ENCODE assay signal across 8 mouse cellular contexts in the genomic region with DNA sequence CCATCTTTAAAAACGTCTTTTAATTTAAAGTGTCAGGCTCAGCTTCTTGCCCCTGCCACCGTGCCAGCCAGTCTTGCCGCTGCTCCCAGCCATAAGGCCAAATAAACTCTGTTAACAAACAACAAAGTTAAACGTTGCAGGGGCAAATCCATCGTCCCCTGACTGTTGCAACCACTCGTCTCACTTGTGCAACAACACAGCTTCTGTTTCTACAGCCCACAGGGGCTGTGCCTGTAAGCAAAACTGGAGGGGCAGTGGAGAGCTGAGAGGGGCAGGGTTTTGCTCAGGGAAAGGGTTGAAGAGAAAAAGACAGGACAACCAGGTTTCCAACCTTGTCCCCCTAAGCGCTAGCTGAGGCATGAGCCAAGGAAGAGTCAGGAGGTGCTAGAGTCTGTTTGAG. TPM values are rescaled to one million over a fixed set of nuclear protein-coding genes. Genes with fewer than 3 reads are reported as not detected.
DNase-seq lines count a peak whose midpoint lies in the region; ATAC-seq lines count a peak whose summit lies in the region.
"Had no signal": no experiment of that assay in that cellular context is flagged by ENCODE, and none has a peak within 500 bp of the region (broad histone marks: within the 10 kb centered on the region; RNA-seq: fewer than 3 reads in every experiment).

No protein-coding gene starts in this region.

- no peak overlapping the region for H3K27ac ChIP-seq in kidney, embryonic 14.5 days (ENCODE audit: low read depth, low read length)
- H3K27ac ChIP-seq in embryonic facial prominence, embryonic 10.5 days (replicated peaks): no peak overlapping the region
- H3K27ac ChIP-seq in hindbrain, embryonic 15.5 days (replicated peaks): no peak overlapping the region
- H3K27ac ChIP-seq in liver, embryonic 16.5 days (ENCODE audit: low read length): peak overlapping the region; percentile 48

- H3K9ac ChIP-seq in kidney, embryonic 14.5 days (ENCODE audit: low read depth, low read length): no peak overlapping the region
- H3K9ac ChIP-seq in hindbrain, embryonic 15.5 days: no peak overlapping the region
- H3K9ac ChIP-seq in liver, embryonic 16.5 days (ENCODE audit: low read depth, low read length): no peak overlapping the region

- no peak for DNase-seq in kidney, postnatal 25 days
- DNase-seq in embryonic facial prominence, embryonic 10.5 days (ENCODE audit: low spot score): no peak
- no peak for DNase-seq in layer of hippocampus, adult 9-11 months
- DNase-seq in embryo, embryonic 9.5 days (ENCODE audit: extremely low spot score): no peak

- no peaks in the 10 kb centered on the region for H3K27me3 ChIP-seq in kidney, embryonic 14.5 days (ENCODE audit: control insufficient read depth, insufficient read depth, low read length)
- no peaks in the 10 kb centered on the region; the same call in 1 of the 2 replicates for H3K27me3 ChIP-seq in embryonic facial prominence, embryonic 10.5 days (replicated peaks; ENCODE audit: low read depth, poor library complexity, severe bottlenecking)
- no peaks in the 10 kb centered on the region for H3K27me3 ChIP-seq in hindbrain, embryonic 15.5 days
- H3K27me3 ChIP-seq in liver, embryonic 16.5 days (ENCODE audit: control insufficient read depth, insufficient read depth, low read depth, low read length): no peaks in the 10 kb centered on the region

- H3K9me3 ChIP-seq in kidney, embryonic 14.5 days (ENCODE audit: control insufficient read depth, low read length): no peaks in the 10 kb centered on the region
- no peaks in the 10 kb centered on the region for H3K9me3 ChIP-seq in embryonic facial prominence, embryonic 10.5 days
- H3K9me3 ChIP-seq in hindbrain, embryonic 15.5 days: no peaks in the 10 kb centered on the region
- no peaks in the 10 kb centered on the region for H3K9me3 ChIP-seq in liver, embryonic 16.5 days (replicated peaks; ENCODE audit: control insufficient read depth, low read length)

- no peaks in the 10 kb centered on the region for H3K4me1 ChIP-seq in kidney, embryonic 14.5 days (ENCODE audit: control insufficient read depth, insufficient read depth, low read length)
- peaks cover 19% of the 10 kb centered on the region for H3K4me1 ChIP-seq in embryonic facial prominence, embryonic 10.5 days
- H3K4me1 ChIP-seq in hindbrain, embryonic 15.5 days (replicated peaks): peaks cover 8% of the 10 kb centered on the region
- 0 out of 2 replicates have a peak, but pooled peaks cover 2% of the 10 kb centered on the region for H3K4me1 ChIP-seq in liver, embryonic 16.5 days (ENCODE audit: control insufficient read depth, low read depth, low read length)

- no peak overlapping the region; the same call in 1 of the 2 replicates for H3K4me2 ChIP-seq in kidney, embryonic 14.5 days (replicated peaks; ENCODE audit: low read depth, low read length)
- H3K4me2 ChIP-seq in hindbrain, embryonic 15.5 days: peak overlapping the region; percentile 93; the same call in 1 of the 2 replicates
- peak overlapping the region; percentile 0; the same call in 1 of the 2 replicates for H3K4me2 ChIP-seq in liver, embryonic 16.5 days (ENCODE audit: low read depth, low read length)

- H3K4me3 ChIP-seq in kidney, embryonic 14.5 days (ENCODE audit: low read length): no peak overlapping the region
- H3K4me3 ChIP-seq in embryonic facial prominence, embryonic 10.5 days: peak overlapping the region; percentile 53; the same call in 1 of the 2 replicates
- no peak overlapping the region; the same call in 1 of the 2 replicates for H3K4me3 ChIP-seq in hindbrain, embryonic 15.5 days
- H3K4me3 ChIP-seq in liver, embryonic 16.5 days (ENCODE audit: low read depth, low read length): no peak overlapping the region

- H3K36me3 ChIP-seq in kidney, embryonic 14.5 days (ENCODE audit: control insufficient read depth, insufficient read depth, low read length): no peaks in the 10 kb centered on the region
- H3K36me3 ChIP-seq in embryonic facial prominence, embryonic 10.5 days (replicated peaks): no peaks in the 10 kb centered on the region
- H3K36me3 ChIP-seq in hindbrain, embryonic 15.5 days: no peaks in the 10 kb centered on the region
- H3K36me3 ChIP-seq in liver, embryonic 16.5 days (ENCODE audit: control insufficient read depth, insufficient read depth): no peaks in the 10 kb centered on the region

- ATAC-seq in kidney, embryonic 14.5 days (ENCODE audit: low FRiP score, low TSS enrichment): 0 out of 2 replicates have a peak, but pooled peaks have one; percentile 6
- no peak for ATAC-seq in hindbrain, embryonic 15.5 days (ENCODE audit: low FRiP score, low read depth)
- ATAC-seq in liver, embryonic 16.5 days (ENCODE audit: low read depth): peak; percentile 52

- 53% methylated on average over 7 of the region's 7 CpGs for WGBS in kidney, embryonic 14.5 days
- 48% methylated on average over 7 of the region's 7 CpGs for WGBS in embryonic facial prominence, embryonic 10.5 days
- WGBS in hindbrain, embryonic 15.5 days: 49% methylated on average over 7 of the region's 7 CpGs
- WGBS in liver, embryonic 16.5 days (ENCODE audit: insufficient replicate concordance): 39% methylated on average over 7 of the region's 7 CpGs

RNA-seq across cellular contexts. Expression of gene Cox8b, which starts 7.9 kb away (rescaled TPM):
- not detected in 2 replicates for polyA plus RNA-seq in kidney, embryonic 14.5 days (2014; fragmentation: Nextera tagmentation; extraction: Ambion mirVana)
- not detected in 2 replicates for polyA plus RNA-seq in embryonic facial prominence, embryonic 10.5 days (2016; fragmentation: Nextera tagmentation; extraction: Ambion mirVana)
- not detected in 2 replicates for polyA plus RNA-seq in hindbrain, embryonic 15.5 days (2015; fragmentation: Nextera tagmentation; extraction: Ambion mirVana)
- polyA plus RNA-seq in liver, embryonic 16.5 days (2015; fragmentation: Nextera tagmentation; extraction: Ambion mirVana): 1.4 and 3.4 TPM in 2 replicates
- polyA plus RNA-seq: brain, embryonic 14.5 days had no signal

RNA-seq across cellular contexts. Expression of gene Nlrp6, which starts 12.5 kb away (rescaled TPM):
- polyA plus RNA-seq in kidney, embryonic 14.5 days (2014; fragmentation: Nextera tagmentation; extraction: Ambion mirVana): 0.17 and 0.61 TPM in 2 replicates
- polyA plus RNA-seq in embryonic facial prominence, embryonic 10.5 days (2016; fragmentation: Nextera tagmentation; extraction: Ambion mirVana): 0.19 TPM in 1 of 2 replicates, not detected in the other
- 0.67 and 0.88 TPM in 2 replicates for polyA plus RNA-seq in hindbrain, embryonic 15.5 days (2015; fragmentation: Nextera tagmentation; extraction: Ambion mirVana)
- polyA plus RNA-seq in liver, embryonic 16.5 days (2015; fragmentation: Nextera tagmentation; extraction: Ambion mirVana): 7.8 and 10.8 TPM in 2 replicates

RNA-seq across cellular contexts. Expression of gene Sirt3, which starts 26.1 kb away (rescaled TPM):
- 22.8 and 26.2 TPM in 2 replicates for polyA plus RNA-seq in kidney, embryonic 14.5 days (2014; fragmentation: Nextera tagmentation; extraction: Ambion mirVana)
- 22.6 and 24.5 TPM in 2 replicates for polyA plus RNA-seq in embryonic facial prominence, embryonic 10.5 days (2016; fragmentation: Nextera tagmentation; extraction: Ambion mirVana)
- polyA plus RNA-seq in hindbrain, embryonic 15.5 days (2015; fragmentation: Nextera tagmentation; extraction: Ambion mirVana): 56.4 and 60.5 TPM in 2 replicates
- polyA plus RNA-seq in liver, embryonic 16.5 days (2015; fragmentation: Nextera tagmentation; extraction: Ambion mirVana): 21.9 and 23.6 TPM in 2 replicates

RNA-seq across cellular contexts. Expression of gene Psmd13, which starts 26.4 kb away (rescaled TPM):
- 148 and 226 TPM in 2 replicates for polyA plus RNA-seq in kidney, embryonic 14.5 days (2014; fragmentation: Nextera tagmentation; extraction: Ambion mirVana)
- polyA plus RNA-seq in embryonic facial prominence, embryonic 10.5 days (2016; fragmentation: Nextera tagmentation; extraction: Ambion mirVana): 332 TPM in 2 replicates
- polyA plus RNA-seq in hindbrain, embryonic 15.5 days (2015; fragmentation: Nextera tagmentation; extraction: Ambion mirVana): 245 and 259 TPM in 2 replicates
- 108 and 123 TPM in 2 replicates for polyA plus RNA-seq in liver, embryonic 16.5 days (2015; fragmentation: Nextera tagmentation; extraction: Ambion mirVana)

RNA-seq across cellular contexts. Expression of gene Pgghg, which starts 33.0 kb away (rescaled TPM):
- 15.9 and 20.5 TPM in 2 replicates for polyA plus RNA-seq in kidney, embryonic 14.5 days (2014; fragmentation: Nextera tagmentation; extraction: Ambion mirVana)
- 13.5 and 14.3 TPM in 2 replicates for polyA plus RNA-seq in embryonic facial prominence, embryonic 10.5 days (2016; fragmentation: Nextera tagmentation; extraction: Ambion mirVana)
- polyA plus RNA-seq in hindbrain, embryonic 15.5 days (2015; fragmentation: Nextera tagmentation; extraction: Ambion mirVana): 9.1 TPM in 2 replicates
- polyA plus RNA-seq in liver, embryonic 16.5 days (2015; fragmentation: Nextera tagmentation; extraction: Ambion mirVana): 6.0 and 7.9 TPM in 2 replicates
